Mouse (Mus musculus) lung, embryonic 14.5 days (tissue): ENCODE data around the gene Stard3nl. TPM values are rescaled to one million over a fixed set of nuclear protein-coding genes. Genes with fewer than 3 reads are reported as not detected.

Experiments
- ATAC-seq: fragments of 200-750 bp; cut with Nextera tagmentation; 2 replicates; pipeline ENCODE4 v1.8.0; 2017; ENCODE audit warnings: mild to moderate bottlenecking, moderate TSS enrichment, moderate library complexity; ENCODE audit not compliant: insufficient read depth
- DNase-seq: peaks from one replicate; pipeline ENCODE4 v3.0.0-alpha.2; 2015
- H3K27ac ChIP-seq: fragments of 300-500 bp; sonication (generic); 2 replicates; pipeline ENCODE4 v1.5.1; 2014; ENCODE audit warnings: low read depth, mild to moderate bottlenecking, moderate library complexity
- H3K27me3 ChIP-seq: fragments of 300-500 bp; sonication (generic); 2 replicates; pipeline ENCODE4 v1.6.1; 2014; ENCODE audit warnings: low read length, control low read depth; ENCODE audit not compliant: insufficient read depth
- H3K36me3 ChIP-seq: fragments of 300-500 bp; sonication (generic); 2 replicates; pipeline ENCODE4 v1.6.1; 2014; ENCODE audit warnings: control low read depth; ENCODE audit not compliant: insufficient read depth
- H3K4me1 ChIP-seq: fragments of 300-500 bp; sonication (generic); 2 replicates; pipeline ENCODE4 v1.6.1; 2014; ENCODE audit warnings: antibody characterized with exemption, control low read depth; ENCODE audit not compliant: insufficient read depth
- H3K4me2 ChIP-seq: fragments of 300-500 bp; sonication (generic); 2 replicates; pipeline ENCODE4 v1.6.1; 2014; ENCODE audit warnings: mild to moderate bottlenecking
- H3K4me3 ChIP-seq: fragments of 300-500 bp; sonication (generic); 2 replicates; pipeline ENCODE4 v1.5.1; 2014; ENCODE audit warnings: low read depth, low read length
- H3K9ac ChIP-seq: fragments of 300-500 bp; sonication (generic); 2 replicates; pipeline ENCODE4 v1.6.1; 2014
- H3K9me3 ChIP-seq: fragments of 300-500 bp; sonication (generic); 2 replicates; pipeline ENCODE4 v1.6.1; 2016; ENCODE audit warnings: low read depth, low read length, control low read depth
- CTCF ChIP-seq: IDR thresholded peaks from 2 replicates; pipeline ENCODE4 v1.5.1; 2016; ENCODE audit warnings: antibody characterized with exemption, low read depth
- WGBS: fragments of 180-500 bp; shearing (Covaris S2); extraction: QIAGEN DNeasy Blood & Tissue Kit; methylation state at CpG from one replicate; pipeline ENCODE4 v1.1.7; 2014; 5-methylcytosine and 5-hydroxymethylcytosine counted together
- polyA plus RNA-seq: library from polyadenylated mRNA; unstranded; fragments of >200 nt; fragmentation: Nextera tagmentation; extraction: Ambion mirVana; gene quantifications from 2 replicates; pipeline ENCODE4 v1.2.1, GENCODE M21; 2014

Gene Stard3nl
- 93.6 and 102 TPM in 2 replicates for polyA plus RNA-seq

DNA sequence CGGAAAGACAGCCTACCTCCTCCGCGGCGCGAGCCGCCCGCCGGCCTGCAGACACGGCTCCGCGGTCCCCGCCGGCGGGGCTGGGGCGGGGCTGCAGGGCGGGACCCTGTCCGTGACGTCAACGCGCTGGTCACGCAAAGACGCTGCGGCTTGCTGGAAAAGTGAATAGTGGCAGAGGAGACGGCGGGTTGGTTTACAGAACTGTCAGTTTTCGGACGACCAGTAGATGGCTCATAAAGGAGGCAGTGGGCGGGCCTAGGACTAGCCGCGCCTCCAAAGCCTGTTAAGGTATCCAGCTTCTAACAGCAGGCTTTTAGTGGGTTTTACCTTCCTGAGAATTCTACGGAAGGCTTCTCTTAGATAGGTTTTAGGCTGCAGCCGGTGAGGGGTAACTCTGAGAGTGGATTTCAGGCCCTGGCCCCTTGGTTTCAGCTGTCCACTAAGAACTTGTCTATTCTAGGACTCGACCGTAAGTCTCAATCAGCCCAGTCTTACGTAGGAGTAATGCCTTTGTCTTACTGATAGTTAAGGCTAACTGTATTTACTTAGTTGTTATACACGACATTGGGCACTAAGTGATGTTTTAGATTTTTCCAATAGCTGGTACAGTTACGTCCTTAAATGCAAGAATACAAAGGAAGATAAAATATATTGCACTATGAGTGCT lies at the start of gene Stard3nl:
Gene Stard3nl (minus strand): TSS at position 108 of the 667 bp plus-strand sequence.
- 1% methylated on average over 29 of the region's 37 CpGs for WGBS
- Histone ChIP-seq H3K9me3 (no peaks in the 10 kb centered on the region), H3K27me3 (no peaks in the 10 kb centered on the region), H3K4me2 (peak within 1 kb of the TSS; percentile 70), H3K4me3 (peak within 1 kb of the TSS; percentile 87), H3K27ac (peak within 1 kb of the TSS; percentile 84), H3K9ac (peak within 1 kb of the TSS; percentile 84), H3K4me1 (peaks cover 10% of the 10 kb centered on the region), H3K36me3 (no peaks in the 10 kb centered on the region)
- DNase-seq (peak; percentile 99), ATAC-seq (peak; percentile 99)
- peak; percentile 25; the same call in 1 of the 2 replicates for TF ChIP-seq CTCF

DNA sequence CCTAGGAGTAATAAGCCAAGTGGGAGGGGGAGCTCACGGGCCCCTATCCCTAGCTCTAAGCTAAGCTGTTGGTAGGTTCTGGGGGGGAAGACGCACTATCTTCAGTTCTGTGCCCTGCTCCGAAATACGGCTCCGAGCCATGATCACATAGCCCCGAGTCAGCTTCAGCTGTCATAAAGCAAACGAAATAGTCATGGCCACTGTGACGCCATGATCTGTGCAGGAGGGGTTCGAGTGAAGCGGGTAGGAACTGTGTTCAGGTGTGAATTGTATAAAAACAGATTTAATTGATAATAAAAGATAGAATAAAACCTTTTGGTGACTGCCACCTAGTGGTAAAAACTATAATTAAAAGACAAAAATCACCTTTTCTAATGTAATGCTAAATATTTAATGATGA lies 42.4 kb upstream of the Stard3nl start:
- TF ChIP-seq CTCF: 0 out of 2 replicates have a peak, but pooled peaks have one; percentile 23
- WGBS: 69% methylated on average over 10 of the region's 10 CpGs
- Histone ChIP-seq H3K36me3 (no peaks in the 10 kb centered on the region), H3K4me1 (no peaks in the 10 kb centered on the region), H3K4me2 (no peak overlapping the region), H3K27me3 (no peaks in the 10 kb centered on the region), H3K27ac (no peak overlapping the region), H3K9ac (no peak overlapping the region), H3K9me3 (no peaks in the 10 kb centered on the region), H3K4me3 (no peak overlapping the region)
- DNase-seq (peak; percentile 38), ATAC-seq (no peak)

DNA sequence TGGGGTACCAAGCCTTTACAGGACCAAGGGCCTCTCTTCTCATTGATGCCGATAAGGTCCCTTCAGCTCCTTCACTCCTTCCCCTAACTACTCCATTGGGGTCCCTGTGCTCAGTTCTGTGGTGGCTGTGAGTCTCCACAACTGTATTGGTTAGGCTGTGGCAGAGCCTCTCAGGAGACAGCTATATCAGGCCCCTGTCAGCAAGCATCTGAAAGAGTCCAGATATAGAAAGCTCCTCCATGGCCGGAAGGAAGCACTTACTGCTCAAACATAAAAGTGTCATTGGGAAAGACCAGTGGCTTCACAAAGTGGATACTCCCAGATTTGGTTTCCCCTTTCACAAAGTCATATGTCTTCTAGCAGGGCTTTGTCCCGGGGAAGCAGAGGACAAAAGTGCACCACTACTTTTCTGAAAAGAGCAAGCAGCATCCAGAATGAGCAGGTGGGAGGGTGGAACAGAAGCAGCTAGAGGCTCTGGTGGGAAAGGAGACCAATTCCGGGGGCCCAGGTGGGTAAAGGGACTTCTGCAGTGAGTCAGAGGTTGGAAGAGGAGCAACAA lies 34.3 kb upstream of the Stard3nl start:
- Histone ChIP-seq H3K9me3 (no peaks in the 10 kb centered on the region), H3K36me3 (no peaks in the 10 kb centered on the region), H3K27me3 (no peaks in the 10 kb centered on the region), H3K4me2 (no peak overlapping the region), H3K27ac (no peak overlapping the region), H3K4me3 (no peak overlapping the region), H3K4me1 (no peaks in the 10 kb centered on the region), H3K9ac (no peak overlapping the region)
- ATAC-seq (no peak), DNase-seq (no peak)
- TF ChIP-seq CTCF: no peak
- 79% methylated on average over 4 of the region's 4 CpGs for WGBS

DNA sequence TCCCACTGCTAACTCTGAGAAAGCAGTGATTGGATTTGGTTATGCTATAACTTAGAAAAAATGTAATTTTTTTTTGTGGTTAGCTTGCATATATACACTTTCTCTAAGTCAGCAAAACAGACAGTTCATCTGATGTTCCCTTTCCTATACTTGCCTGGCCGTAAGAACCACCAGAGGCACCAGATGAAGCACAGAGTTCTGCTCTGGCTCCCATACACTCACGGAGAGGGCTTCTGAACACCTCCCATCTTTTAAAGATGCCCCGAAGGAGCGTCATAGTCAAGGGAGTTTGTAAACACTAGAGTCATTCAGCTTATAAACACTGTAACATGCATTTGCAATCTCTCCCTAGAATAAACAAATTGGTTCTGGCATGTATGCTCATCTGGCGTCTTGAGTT lies 32.5 kb upstream of the Stard3nl start:
- ATAC-seq: no peak
- H3K36me3 ChIP-seq: no peaks in the 10 kb centered on the region
- WGBS: 43% methylated on average over 5 of the region's 5 CpGs
- H3K4me3 ChIP-seq: no peak overlapping the region
- no peaks in the 10 kb centered on the region for H3K4me1 ChIP-seq
- no peak overlapping the region for H3K27ac ChIP-seq
- H3K9me3 ChIP-seq: no peaks in the 10 kb centered on the region
- peak; percentile 44 for DNase-seq
- H3K27me3 ChIP-seq: no peaks in the 10 kb centered on the region
- H3K9ac ChIP-seq: no peak overlapping the region
- no peak for TF ChIP-seq CTCF
- no peak overlapping the region for H3K4me2 ChIP-seq

DNA sequence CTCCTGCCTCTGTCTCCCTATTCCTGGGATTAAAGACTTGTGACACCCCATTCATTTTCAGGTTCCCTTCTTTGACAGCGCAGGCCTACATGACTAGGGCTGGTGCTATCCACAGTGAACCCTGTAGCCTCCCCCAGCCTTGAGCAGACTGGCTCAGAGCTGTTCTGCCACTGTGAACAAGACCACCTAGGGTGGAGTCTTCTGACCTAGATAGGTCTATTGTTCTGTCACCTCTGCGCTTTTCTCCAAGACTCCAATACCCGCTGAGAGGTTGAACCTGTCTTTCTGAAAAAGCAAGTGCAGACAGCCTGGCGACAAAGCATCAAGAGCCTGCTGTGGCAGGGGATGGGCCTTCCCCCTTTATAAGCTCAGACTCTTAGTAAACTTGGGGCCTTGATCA lies 29.0 kb upstream of the Stard3nl start:
- no peak overlapping the region for H3K4me3 ChIP-seq
- no peak overlapping the region for H3K4me2 ChIP-seq
- TF ChIP-seq CTCF: no peak
- H3K27me3 ChIP-seq: no peaks in the 10 kb centered on the region
- no peaks in the 10 kb centered on the region for H3K4me1 ChIP-seq
- H3K27ac ChIP-seq: no peak overlapping the region
- no peak for DNase-seq
- H3K9me3 ChIP-seq: no peaks in the 10 kb centered on the region
- H3K9ac ChIP-seq: no peak overlapping the region
- 85% methylated on average over 4 of the region's 4 CpGs for WGBS
- no peaks in the 10 kb centered on the region for H3K36me3 ChIP-seq
- no peak for ATAC-seq

DNA sequence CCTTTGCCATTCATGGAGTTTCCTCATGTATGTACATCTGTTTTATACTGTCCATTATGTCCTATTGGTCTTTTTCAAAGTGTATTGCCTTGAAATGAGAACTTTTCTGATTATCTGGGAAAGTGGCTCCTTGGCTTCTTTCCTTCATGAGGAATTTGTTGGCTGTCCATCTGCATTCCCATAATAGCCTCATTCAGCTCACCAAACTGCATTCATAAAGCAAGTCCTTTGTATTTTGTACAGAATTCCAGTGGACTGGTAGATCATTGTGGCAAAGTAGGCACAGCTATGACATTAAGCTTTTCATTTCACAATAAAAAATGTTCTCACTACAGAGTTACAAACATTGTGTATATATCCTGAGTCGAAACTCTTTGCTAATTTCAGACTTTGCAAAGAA lies 26.9 kb upstream of the Stard3nl start:
- ATAC-seq: no peak
- 70% methylated on average over 1 of the region's 1 CpGs for WGBS

DNA sequence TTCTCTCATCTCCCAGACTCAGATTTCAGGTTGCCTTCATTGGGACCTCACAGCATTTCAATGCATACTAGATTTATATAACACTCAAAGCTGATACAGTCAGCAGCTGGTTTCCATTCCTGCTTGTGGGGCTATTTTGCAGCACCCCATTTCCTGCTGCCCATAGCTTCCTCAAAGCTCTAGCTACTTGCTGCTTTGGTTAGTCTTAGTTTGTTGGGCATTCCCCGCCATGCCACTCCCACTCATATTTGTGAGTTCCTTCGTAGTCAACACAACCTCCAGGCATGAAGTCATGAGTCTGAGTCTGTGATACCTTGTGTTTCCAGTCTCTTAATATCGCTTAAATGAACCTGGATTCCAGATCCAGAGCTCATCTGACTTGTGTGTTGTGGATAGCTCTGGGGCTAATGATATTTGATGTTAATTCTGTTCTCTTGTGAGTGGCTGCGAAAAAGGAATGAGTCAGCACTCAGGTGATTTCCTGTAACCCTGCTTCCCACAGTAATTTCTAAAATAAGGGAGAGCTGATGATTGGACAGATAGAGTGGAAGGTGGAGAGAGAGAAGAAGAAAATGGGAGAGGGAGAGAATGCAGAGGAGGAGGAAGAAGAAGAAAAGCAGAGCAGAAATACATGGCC lies 22.4 kb upstream of the Stard3nl start:
- ATAC-seq: no peak
- no peak overlapping the region for H3K4me3 ChIP-seq
- no peak for DNase-seq
- TF ChIP-seq CTCF: no peak
- WGBS: 81% methylated on average over 4 of the region's 4 CpGs
- no peak overlapping the region for H3K9ac ChIP-seq
- no peaks in the 10 kb centered on the region for H3K36me3 ChIP-seq
- no peak overlapping the region for H3K4me2 ChIP-seq
- no peak overlapping the region for H3K27ac ChIP-seq
- no peaks in the 10 kb centered on the region for H3K9me3 ChIP-seq
- H3K27me3 ChIP-seq: no peaks in the 10 kb centered on the region
- no peaks in the 10 kb centered on the region for H3K4me1 ChIP-seq

More for the DNA sequence above, 26.9 kb upstream of the Stard3nl start:
- DNase-seq: no peak
- no peak overlapping the region for H3K9ac ChIP-seq
- no peak for TF ChIP-seq CTCF
- no peak overlapping the region for H3K27ac ChIP-seq
- H3K4me1 ChIP-seq: no peaks in the 10 kb centered on the region
- no peak overlapping the region for H3K4me2 ChIP-seq
- H3K36me3 ChIP-seq: no peaks in the 10 kb centered on the region
- no peak overlapping the region for H3K4me3 ChIP-seq
- no peaks in the 10 kb centered on the region for H3K9me3 ChIP-seq
- H3K27me3 ChIP-seq: no peaks in the 10 kb centered on the region
